Comparison of ENCODE assay signal across 30 mouse cellular contexts in the genomic region with DNA sequence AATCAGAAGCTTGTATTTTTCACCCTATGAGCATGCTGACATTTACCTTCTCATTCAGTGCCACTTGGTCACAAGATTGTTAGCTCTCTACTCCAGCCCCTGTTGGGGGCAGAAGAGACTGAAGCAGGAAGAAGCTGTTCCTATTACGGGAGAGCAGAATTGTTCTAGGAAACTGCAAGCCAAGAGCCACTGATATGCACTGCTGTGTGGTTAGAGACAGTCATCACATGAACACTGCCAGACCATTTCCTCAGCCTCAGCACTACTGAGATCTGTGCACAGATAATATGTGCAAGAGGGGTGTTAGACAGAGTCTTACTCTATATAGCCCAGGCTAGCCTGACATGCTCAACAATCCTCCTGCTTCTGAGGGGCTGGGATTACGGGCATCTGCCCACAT.
DNase-seq lines count a peak whose midpoint lies in the region; ATAC-seq and TF ChIP-seq lines count a peak whose summit lies in the region.
"Had no signal": no experiment of that assay in that cellular context is flagged by ENCODE, and none has a peak within 500 bp of the region (broad histone marks: within the 10 kb centered on the region; RNA-seq: fewer than 3 reads in every experiment).

No protein-coding gene starts in this region.

- no peak overlapping the region for H3K4me2 ChIP-seq in intestine, postnatal 0 days (replicated peaks; ENCODE audit: low read depth)
- H3K4me2 ChIP-seq in intestine, embryonic 16.5 days (ENCODE audit: low read depth, low read length) = no peak overlapping the region
- H3K4me2 ChIP-seq in liver, postnatal 0 days (ENCODE audit: low read depth, low read length) = no peak overlapping the region
- H3K4me2 ChIP-seq: embryonic facial prominence, embryonic 13.5 days; forebrain, embryonic 12.5 days; forebrain, embryonic 15.5 days; heart, embryonic 12.5 days; heart, embryonic 15.5 days; hindbrain, embryonic 14.5 days had no signal

- TF ChIP-seq POLR2A in MEL (IDR thresholded peaks at IDR 0.05; ENCODE audit: control insufficient read depth in 1 of 2, insufficient read depth in 1 of 2, low read depth in 1 of 2, low read length in 2 of 2, poor library complexity in 1 of 2) = no peak

- no peaks in the 10 kb centered on the region for H3K27me3 ChIP-seq in intestine, postnatal 0 days (replicated peaks; ENCODE audit: control insufficient read depth, insufficient read depth, low read length)
- H3K27me3 ChIP-seq in intestine, embryonic 16.5 days (replicated peaks; ENCODE audit: control insufficient read depth, insufficient read depth, low read length) = no peaks in the 10 kb centered on the region
- no peaks in the 10 kb centered on the region for H3K27me3 ChIP-seq in liver, postnatal 0 days (ENCODE audit: insufficient read depth, low read length)
- H3K27me3 ChIP-seq in MEL (ENCODE audit: control insufficient read depth in 1 of 2, insufficient read depth in 2 of 2, low read length in 2 of 2) = no peaks in the 10 kb centered on the region
- H3K27me3 ChIP-seq: embryonic facial prominence, embryonic 13.5 days; forebrain, embryonic 12.5 days; forebrain, embryonic 15.5 days; heart, embryonic 15.5 days; Patski had no signal

- no peak for ATAC-seq in intestine, postnatal 0 days
- ATAC-seq in intestine, embryonic 16.5 days = no peak
- ATAC-seq in liver, postnatal 0 days = no peak
- ATAC-seq: forebrain, embryonic 15.5 days; Patski had no signal

- H3K36me3 ChIP-seq in intestine, postnatal 0 days (ENCODE audit: control insufficient read depth, insufficient read depth) = no peaks in the 10 kb centered on the region
- no peaks in the 10 kb centered on the region for H3K36me3 ChIP-seq in intestine, embryonic 16.5 days (ENCODE audit: control insufficient read depth, insufficient read depth, low read length)
- H3K36me3 ChIP-seq in liver, postnatal 0 days (replicated peaks; ENCODE audit: insufficient read depth, low read length) = no peaks in the 10 kb centered on the region
- no peaks in the 10 kb centered on the region for H3K36me3 ChIP-seq in MEL (ENCODE audit: control insufficient read depth in 1 of 2, insufficient read depth in 2 of 2, low read length in 2 of 2)
- H3K36me3 ChIP-seq: embryonic facial prominence, embryonic 10.5 days; embryonic facial prominence, embryonic 13.5 days; forebrain, embryonic 12.5 days; forebrain, embryonic 15.5 days; heart, embryonic 12.5 days; heart, embryonic 15.5 days had no signal

- no peak overlapping the region for H3K9ac ChIP-seq in intestine, postnatal 0 days (ENCODE audit: low read depth, low read length)
- H3K9ac ChIP-seq in intestine, embryonic 16.5 days (ENCODE audit: low read depth, low read length) = no peak overlapping the region
- H3K9ac ChIP-seq in liver, postnatal 0 days (replicated peaks) = no peak overlapping the region
- no peak overlapping the region for H3K9ac ChIP-seq in MEL (ENCODE audit: control insufficient read depth, low read depth, low read length, poor library complexity, severe bottlenecking)
- H3K9ac ChIP-seq: embryonic facial prominence, embryonic 13.5 days; forebrain, embryonic 12.5 days; forebrain, embryonic 15.5 days; heart, embryonic 12.5 days; heart, embryonic 15.5 days; hindbrain, embryonic 14.5 days had no signal

- TF ChIP-seq RAD21 in MEL (IDR thresholded peaks at IDR 0.05; ENCODE audit: low read depth, low read length) = no peak

- no peak for TF ChIP-seq EP300 in liver, postnatal 0 days (IDR thresholded peaks at IDR 0.05; ENCODE audit: low read depth)
- no peak for TF ChIP-seq EP300 in MEL (IDR thresholded peaks at IDR 0.05; ENCODE audit: low read depth in 1 of 2, low read length in 2 of 2)

- H3K27ac ChIP-seq in intestine, postnatal 0 days (ENCODE audit: low read depth, low read length) = no peak overlapping the region
- H3K27ac ChIP-seq in intestine, embryonic 16.5 days (ENCODE audit: low read length) = no peak overlapping the region
- no peak overlapping the region for H3K27ac ChIP-seq in liver, postnatal 0 days (ENCODE audit: low read depth)
- no peak overlapping the region for H3K27ac ChIP-seq in MEL (ENCODE audit: control insufficient read depth, low read depth, low read length)
- H3K27ac ChIP-seq: embryonic facial prominence, embryonic 10.5 days; embryonic facial prominence, embryonic 13.5 days; forebrain, embryonic 12.5 days; forebrain, embryonic 15.5 days; gastrocnemius, adult 2 months; heart, embryonic 15.5 days; hindbrain, embryonic 14.5 days; hindbrain, postnatal 0 days had no signal

- TF ChIP-seq CTCF in intestine, postnatal 0 days (IDR thresholded peaks at IDR 0.05; ENCODE audit: low read depth) = 0 out of 2 replicates have a peak, but pooled peaks have one; percentile 9
- TF ChIP-seq CTCF in liver, postnatal 0 days (IDR thresholded peaks at IDR 0.05; ENCODE audit: low read depth) = peak; percentile 29
- TF ChIP-seq CTCF in MEL (IDR thresholded peaks at IDR 0.05 in 2 of 3, conservative IDR thresholded peaks at IDR 0.05 in 1 of 3; ENCODE audit: control insufficient read depth in 1 of 3, insufficient read depth in 1 of 3, low read depth in 2 of 3, low read length in 3 of 3, poor library complexity in 1 of 3, severe bottlenecking in 1 of 3) = no peak

- no peaks in the 10 kb centered on the region for H3K79me2 ChIP-seq in MEL (ENCODE audit: control insufficient read depth, insufficient read depth, low read length, poor library complexity)

- no peak overlapping the region for H3K4me3 ChIP-seq in intestine, postnatal 0 days (ENCODE audit: low read depth, low read length)
- no peak overlapping the region for H3K4me3 ChIP-seq in intestine, embryonic 16.5 days (ENCODE audit: low read length)
- no peak overlapping the region for H3K4me3 ChIP-seq in liver, postnatal 0 days (ENCODE audit: low read depth, low read length)
- no peak overlapping the region for H3K4me3 ChIP-seq in MEL (ENCODE audit: control insufficient read depth in 1 of 2, insufficient read depth in 1 of 2, low read depth in 2 of 2, low read length in 2 of 2)
- H3K4me3 ChIP-seq: embryonic facial prominence, embryonic 10.5 days; embryonic facial prominence, embryonic 13.5 days; erythroblast, embryonic 14.5 days; forebrain, embryonic 12.5 days; forebrain, embryonic 15.5 days; gastrocnemius, adult 2 months; heart, embryonic 12.5 days; heart, embryonic 15.5 days had no signal

- DNase-seq in liver, postnatal 0 days = no peak
- DNase-seq in liver = no peak
- DNase-seq in 416B (ENCODE audit: low read depth) = peak; percentile 91
- peak; percentile 8 for DNase-seq in MEL (ENCODE audit: low read depth, low spot score)
- DNase-seq in c-Kit-positive CD71-positive TER-119-positive erythroid progenitor cells, embryonic 14.5 days (ENCODE audit: low spot score) = no peak
- DNase-seq in kidney, postnatal 4 days = no peak
- DNase-seq: adrenal gland, postnatal 10 days; adrenal gland, postnatal 36 days; cerebellum, adult 11 months; cerebellum, adult 2 months; cerebellum, adult 9-11 months; cerebellum, postnatal 25 days; embryo, embryonic 11 days; gastrocnemius, adult 2 months; gastrocnemius, postnatal 14 days; heart, adult 18-20 months; heart, postnatal 10 days; heart, postnatal 4 days had no signal

- H3K4me1 ChIP-seq in intestine, postnatal 0 days (replicated peaks; ENCODE audit: control insufficient read depth, insufficient read depth, low read length) = no peaks in the 10 kb centered on the region
- no peaks in the 10 kb centered on the region for H3K4me1 ChIP-seq in intestine, embryonic 16.5 days (ENCODE audit: control insufficient read depth, insufficient read depth, low read length)
- H3K4me1 ChIP-seq in liver, postnatal 0 days (ENCODE audit: insufficient read depth) = no peaks in the 10 kb centered on the region
- no peaks in the 10 kb centered on the region for H3K4me1 ChIP-seq in MEL (ENCODE audit: control insufficient read depth in 1 of 2, insufficient read depth in 2 of 2, low read length in 2 of 2)
- H3K4me1 ChIP-seq: embryonic facial prominence, embryonic 10.5 days; forebrain, embryonic 12.5 days; heart, embryonic 12.5 days; heart, embryonic 15.5 days had no signal

- H3K9me3 ChIP-seq in intestine, postnatal 0 days (ENCODE audit: control insufficient read depth) = no peaks in the 10 kb centered on the region
- no peaks in the 10 kb centered on the region for H3K9me3 ChIP-seq in intestine, embryonic 16.5 days (ENCODE audit: control insufficient read depth, low read length)
- no peaks in the 10 kb centered on the region for H3K9me3 ChIP-seq in liver, postnatal 0 days (ENCODE audit: low read length)
- no peaks in the 10 kb centered on the region for H3K9me3 ChIP-seq in MEL (replicated peaks; ENCODE audit: insufficient read depth, low read length)
- H3K9me3 ChIP-seq: embryonic facial prominence, embryonic 10.5 days; embryonic facial prominence, embryonic 13.5 days; forebrain, embryonic 12.5 days; forebrain, embryonic 15.5 days; heart, embryonic 12.5 days; heart, embryonic 15.5 days had no signal

- 68% methylated on average over 2 of the region's 2 CpGs for WGBS in intestine, postnatal 0 days
- WGBS in intestine, embryonic 16.5 days = 49% methylated on average over 2 of the region's 2 CpGs
- 47% methylated on average over 2 of the region's 2 CpGs for WGBS in liver, postnatal 0 days (ENCODE audit: insufficient replicate concordance)

TF ChIP-seq in MEL, 35 proteins besides CTCF, POLR2A, EP300 and RAD21:
- TF ChIP-seq TBP (IDR thresholded peaks at IDR 0.05; ENCODE audit: low read depth, low read length) (no peak), GATA1 (IDR thresholded peaks at IDR 0.05; ENCODE audit: low read depth, low read length) (no peak), UBTF (IDR thresholded peaks at IDR 0.05; ENCODE audit: borderline replicate concordance, insufficient read depth, low read depth, low read length) (no peak), POLR2AphosphoS5 (IDR thresholded peaks at IDR 0.05; ENCODE audit: borderline replicate concordance, low read depth, low read length) (no peak), MXI1 (IDR thresholded peaks at IDR 0.05; ENCODE audit: low read depth, low read length) (no peak), CHD2 (IDR thresholded peaks at IDR 0.05; ENCODE audit: low read length) (no peak), JUND (IDR thresholded peaks at IDR 0.05; ENCODE audit: low read depth, low read length) (no peak), RCOR1 (IDR thresholded peaks at IDR 0.05; ENCODE audit: low read depth, low read length) (no peak)

Comparison
In these comparisons a context has a peak if more than half of its experiments do, and no peak if none do; other contexts are left out.
1. CTCF ChIP-seq: peak in intestine, postnatal 0 days (single experiment) and liver, postnatal 0 days (single experiment); none in MEL (0 of 3).
2. DNase-seq: peak in 416B (single experiment) and MEL (single experiment); none in liver, postnatal 0 days (single experiment), liver (single experiment), c-Kit-positive CD71-positive TER-119-positive erythroid progenitor cells, embryonic 14.5 days (single experiment) and kidney, postnatal 4 days (0 of 2).